Mouse (Mus musculus) kidney, postnatal 14 days (tissue): ENCODE data around the gene Sf3b1.
"Not testable (repeated sequence)": the region's sequence is repeated elsewhere in the genome, so short reads cannot be mapped to it uniquely, and the experiment has no call there.

Experiments
- DNase-seq: peaks from one replicate; pipeline ENCODE4 v3.0.0; 2022; ENCODE audit warnings: mixed read lengths

The Sf3b1 gene

GRCm38 (mm10) chr1:55027253-55027801 is at the start of gene Sf3b1:
Gene Sf3b1, minus strand, starts transcription at chr1:55027481.
- DNase-seq, result peak; percentile 98

DNA sequence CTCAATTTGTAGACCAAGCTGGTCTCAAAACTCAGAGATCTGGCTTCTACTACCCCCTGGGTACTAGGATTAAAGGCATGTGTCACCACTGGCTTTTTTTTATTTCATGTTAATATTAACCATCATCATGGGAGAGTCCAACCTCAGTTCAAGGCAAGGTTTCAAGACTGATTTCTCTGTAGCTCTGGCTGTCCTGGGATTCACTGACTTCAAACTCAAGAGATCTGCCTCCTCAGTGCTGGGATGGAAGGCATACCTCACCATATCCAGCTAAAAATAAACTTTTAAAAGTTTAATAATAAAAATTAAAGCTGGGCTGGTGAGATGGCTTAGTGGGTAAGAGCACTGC is 49.1 kb upstream of the Sf3b1 start:
- no peak for DNase-seq

DNA sequence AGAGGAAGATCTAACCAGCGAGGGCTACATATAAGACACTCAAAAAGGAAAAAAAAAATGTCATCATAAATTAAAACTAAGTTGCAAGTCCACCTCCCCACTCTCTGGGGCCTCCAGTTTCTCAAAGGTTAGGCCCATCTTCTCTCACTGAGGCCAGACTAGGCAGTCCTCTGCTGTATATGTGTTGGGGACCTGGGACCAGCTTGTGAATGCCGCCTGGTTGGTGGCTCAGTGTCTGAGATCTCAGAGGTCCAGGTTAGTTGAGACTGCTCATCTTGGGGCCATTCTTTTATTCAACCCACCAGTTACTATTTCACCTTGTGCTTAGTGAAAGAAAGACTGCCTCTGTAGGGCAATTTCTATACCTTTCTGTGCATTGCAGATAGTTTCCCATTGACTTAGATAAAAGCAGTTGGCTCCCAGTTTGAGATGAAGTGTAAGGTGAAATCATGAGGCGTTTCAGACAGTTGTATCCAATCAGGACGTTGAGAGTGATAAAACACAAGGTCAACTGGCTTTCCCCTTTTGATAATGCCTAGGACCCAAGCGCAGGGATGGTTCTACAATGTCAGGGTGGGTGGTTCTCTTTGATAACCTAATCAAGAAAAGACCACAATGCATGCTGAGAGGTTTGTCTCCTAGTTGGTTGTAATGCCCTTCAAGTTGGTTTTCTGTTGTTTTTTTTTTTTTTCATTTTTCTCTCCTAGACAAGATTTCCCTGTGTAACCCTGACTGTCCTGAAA is 48.5 kb upstream of the Sf3b1 start:
- no peak for DNase-seq

DNA sequence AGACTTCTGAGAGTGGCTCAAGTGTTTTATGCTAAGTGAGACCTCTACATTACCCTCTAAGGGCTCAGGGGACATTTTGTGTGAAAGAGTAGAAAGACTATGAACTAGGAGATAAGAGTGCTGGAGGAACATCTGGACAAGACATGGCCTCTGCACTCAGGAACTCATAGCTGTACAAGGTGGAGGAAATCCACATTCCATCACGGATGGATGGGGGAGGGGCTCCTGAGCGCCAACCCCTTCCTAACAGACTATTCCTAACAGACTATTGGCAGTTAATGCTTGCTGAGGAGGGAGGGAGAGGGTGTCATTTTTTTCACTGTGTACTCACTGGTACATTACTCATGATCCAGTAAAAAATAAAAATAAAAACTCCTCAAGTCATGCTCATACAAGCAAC is 47.5 kb upstream of the Sf3b1 start:
- peak; percentile 33 for DNase-seq

DNA sequence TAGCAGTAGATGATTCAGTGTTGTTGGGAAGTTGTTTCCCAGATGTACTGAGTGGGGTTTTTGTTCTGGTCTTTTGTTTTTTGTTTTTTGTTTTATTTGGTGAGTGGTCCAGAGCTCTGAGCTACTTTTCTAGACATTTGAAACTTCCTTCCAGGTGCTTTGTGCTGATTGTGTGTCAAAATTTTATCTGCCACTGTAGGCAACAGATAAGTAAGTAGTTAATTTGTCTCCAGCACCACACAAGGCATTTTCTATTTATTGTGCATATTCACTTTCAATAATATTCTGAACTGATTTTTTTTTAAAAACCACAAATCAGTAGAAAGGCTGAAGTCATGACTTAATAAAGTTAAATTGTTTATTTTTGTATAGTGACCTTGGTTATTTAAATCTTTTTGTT is 45.0 kb upstream of the Sf3b1 start:
- not testable (repeated sequence) for DNase-seq

DNA sequence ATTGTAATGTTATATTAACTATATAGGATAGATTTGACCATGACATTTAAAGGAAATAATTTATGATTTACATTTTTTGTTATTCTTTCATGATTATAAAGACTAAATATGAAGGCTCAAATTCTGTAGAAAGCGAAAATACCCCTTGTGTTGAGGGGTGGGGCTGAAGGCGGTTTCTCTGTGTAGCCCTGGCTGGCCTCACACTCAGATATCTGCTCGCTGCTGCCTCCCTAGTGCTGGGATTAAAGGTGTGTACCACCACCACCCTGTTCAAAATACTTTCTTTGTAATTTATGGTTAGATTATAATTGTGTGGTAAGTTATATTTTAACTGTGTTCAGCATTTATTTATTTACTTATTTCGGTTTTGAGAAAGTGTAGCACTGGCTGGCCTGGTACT is 34.5 kb upstream of the Sf3b1 start:
- no peak for DNase-seq

GRCm38 (mm10) chr1:55061099-55061498 is 33.8 kb upstream of the Sf3b1 start:
- DNase-seq, result no peak

DNA sequence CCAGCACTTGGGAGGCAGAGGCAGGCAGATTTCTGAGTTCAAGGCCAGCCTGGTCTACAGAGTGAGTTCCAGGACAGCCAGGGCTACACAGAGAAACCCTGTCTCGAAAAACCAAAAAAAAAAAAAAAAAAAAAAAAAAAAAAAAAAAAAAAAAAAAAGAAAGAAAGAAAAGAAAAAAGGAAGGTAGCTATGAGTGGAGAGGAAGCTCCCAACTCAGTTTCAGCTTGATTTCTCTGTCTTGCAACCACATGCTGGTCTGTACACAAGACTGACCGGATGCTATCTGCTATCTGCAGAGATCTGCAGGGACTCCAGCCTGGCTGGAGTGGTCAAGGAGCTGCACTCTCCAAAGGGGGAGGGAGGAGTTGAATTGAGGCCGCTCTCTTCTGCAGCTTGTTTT is 31.1 kb upstream of the Sf3b1 start:
- DNase-seq, result not testable (repeated sequence)

- no peak for DNase-seq
These were observed 28.2 kb upstream of the Sf3b1 start for GRCm38 (mm10) chr1:55055322-55056115.

GRCm38 (mm10) chr1:55053596-55053995 is 26.3 kb upstream of the Sf3b1 start:
- no peak for DNase-seq

- DNase-seq, result peak; percentile 86
These were observed 25.7 kb upstream of the Sf3b1 start for GRCm38 (mm10) chr1:55053005-55053404.

GRCm38 (mm10) chr1:55052355-55052953 is 25.2 kb upstream of the Sf3b1 start, which contains the start of gene Coq10b:
Gene Coq10b, plus strand, starts transcription at chr1:55052770.
- DNase-seq, result peak; percentile 99

DNA sequence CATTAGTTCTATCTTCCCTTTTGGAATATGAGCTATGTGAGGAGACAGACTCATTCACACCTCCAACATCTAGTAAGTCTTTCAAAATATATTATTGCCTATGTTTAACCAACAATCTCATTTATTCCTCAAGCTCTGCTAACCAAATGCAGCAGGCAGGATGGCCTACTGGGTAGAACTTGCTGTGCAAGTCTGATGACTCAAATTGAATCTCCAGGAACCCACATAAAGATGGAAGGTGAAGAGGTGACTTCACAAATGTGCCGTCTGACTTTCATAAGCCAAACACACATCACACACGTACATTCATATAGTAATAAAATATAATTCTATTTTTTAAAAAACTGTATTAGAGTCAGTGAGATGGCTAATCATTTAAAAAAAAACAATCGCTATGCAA is 24.4 kb upstream of the Sf3b1 start:
- DNase-seq, result no peak

DNA sequence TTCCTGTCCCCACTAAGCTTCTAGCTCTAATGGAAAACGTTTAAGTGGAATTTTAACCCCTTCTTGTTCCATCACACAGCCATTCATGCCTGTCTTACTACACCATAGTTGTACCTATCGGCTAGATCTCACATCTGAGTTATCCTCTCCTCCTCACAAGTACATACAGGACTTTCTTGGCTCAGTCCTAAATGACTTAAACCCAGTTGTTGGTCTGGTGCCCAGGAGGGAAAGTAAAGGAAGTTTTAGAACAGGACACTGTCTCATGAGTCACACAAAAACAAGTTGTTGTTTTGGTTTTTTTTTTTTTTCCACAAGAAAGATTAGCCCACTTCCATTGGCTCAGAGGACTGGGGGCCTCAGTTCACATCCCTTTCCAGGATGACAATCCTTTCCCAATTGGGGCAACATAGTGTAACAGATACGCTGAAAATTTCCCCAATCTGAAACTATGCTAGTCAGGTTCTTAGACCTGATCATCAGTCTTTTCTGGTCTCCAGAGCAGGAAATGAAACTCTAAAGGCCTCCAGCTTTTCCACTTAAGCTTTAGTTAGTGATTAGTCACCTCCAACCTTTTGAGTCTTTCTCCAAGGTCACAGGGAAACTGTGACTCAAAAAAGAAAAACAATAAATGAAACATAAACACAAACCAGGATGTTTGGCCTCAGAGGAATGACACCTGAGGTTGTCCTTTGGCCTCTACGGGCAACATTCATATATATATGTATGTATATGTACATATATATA is 21.7 kb upstream of the Sf3b1 start:
- no peak for DNase-seq

DNA sequence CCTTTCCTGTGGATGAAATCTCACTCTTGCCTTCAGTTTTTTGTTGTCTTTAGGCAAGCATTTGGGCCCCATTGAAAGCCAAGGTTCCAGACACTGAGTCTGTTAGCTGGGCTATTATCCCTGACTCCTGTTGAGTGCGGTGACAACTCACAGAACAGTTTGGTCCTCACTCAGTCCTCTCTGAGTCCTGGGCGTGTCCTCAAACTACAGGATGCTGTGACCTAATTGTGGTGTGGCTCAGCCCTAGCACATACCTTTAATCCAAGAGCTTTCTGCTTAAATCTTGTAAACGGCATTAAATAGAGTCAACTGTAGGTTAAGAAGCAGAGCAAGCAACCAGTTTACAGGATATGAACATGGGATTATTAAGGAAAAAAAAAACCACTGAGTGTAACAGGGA is 15.9 kb upstream of the Sf3b1 start:
- DNase-seq, result no peak

GRCm38 (mm10) chr1:55042246-55042645 is 15.0 kb upstream of the Sf3b1 start:
- DNase-seq, result no peak

DNA sequence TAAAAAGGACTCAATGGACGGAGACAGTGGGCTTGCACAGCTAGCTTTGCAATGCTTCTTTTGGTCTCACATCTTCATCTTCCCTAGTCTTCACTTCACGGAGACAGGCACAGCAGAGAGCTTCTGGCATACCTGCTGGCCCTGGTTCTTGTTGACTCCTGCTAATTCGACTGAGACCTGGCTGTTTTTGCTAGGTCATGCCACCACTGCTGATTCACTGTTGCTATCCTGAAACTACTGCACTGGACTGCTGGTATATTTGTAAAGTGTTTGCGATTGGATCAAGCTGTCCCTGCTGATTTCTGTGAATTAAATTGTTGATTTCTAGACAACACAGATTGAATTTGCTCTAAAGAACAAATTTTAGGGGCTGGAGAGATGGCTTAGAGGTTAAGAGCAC is 14.4 kb upstream of the Sf3b1 start:
- DNase-seq, result no peak

DNA sequence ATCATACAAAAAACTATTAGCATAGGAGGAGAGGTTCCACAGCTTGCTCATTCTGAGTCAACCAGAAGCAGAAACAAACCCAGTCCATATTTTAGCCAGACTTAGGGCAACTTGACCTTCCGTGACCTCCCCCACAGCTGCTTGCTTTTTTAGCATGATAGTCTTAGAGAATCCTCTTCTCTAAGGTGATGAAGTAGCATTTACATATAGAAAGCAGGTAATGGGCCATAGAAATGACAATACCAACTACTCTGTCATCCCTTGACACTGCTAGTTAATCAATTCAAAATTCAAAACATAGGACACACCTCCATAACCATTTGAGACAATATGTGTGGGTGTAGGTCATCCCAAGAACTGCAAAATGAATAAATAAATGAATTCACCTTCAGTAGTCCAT is 12.7 kb upstream of the Sf3b1 start:
- DNase-seq, result no peak

GRCm38 (mm10) chr1:55031026-55031779 is 3.9 kb upstream of the Sf3b1 start:
- no peak for DNase-seq

- no peak for DNase-seq
These were observed 2.2 kb upstream of the Sf3b1 start for GRCm38 (mm10) chr1:55029446-55029845.

GRCm38 (mm10) chr1:55028512-55029249 is 1.4 kb upstream of the Sf3b1 start:
- DNase-seq, result no peak
